Mouse (Mus musculus) MEL (cell line): Measurements from ENCODE around the gene Tspan9. TPM values are rescaled to one million over a fixed set of nuclear protein-coding genes. Genes with fewer than 3 reads are reported as not detected.

Source experiments
- DNase-seq: peaks from one replicate; pipeline ENCODE4 v3.0.0; 2011; ENCODE audit warnings: low read depth, low spot score
- H3K27ac ChIP-seq: 2 replicates; pipeline ENCODE4 v1.5.1; 2012; ENCODE audit warnings: low read depth, mild to moderate bottlenecking, control low read depth, low read length, moderate library complexity; ENCODE audit not compliant: control insufficient read depth
- H3K27me3 ChIP-seq, 2 experiments: fragments of 150-350 bp in 1 of 2; sonication (generic) in 1 of 2; 2 replicates each; pipeline ENCODE4 v1.6.1; 2012; ENCODE audit warnings: low read length in 2 of 2, mild to moderate bottlenecking in 2 of 2, improper control_type of control experiment in 1 of 2, moderate library complexity in 1 of 2; ENCODE audit not compliant: insufficient read depth in 2 of 2, control insufficient read depth in 1 of 2
- H3K36me3 ChIP-seq, 2 experiments: 2 replicates each; pipeline ENCODE4 v1.6.1; 2012 to 2014; ENCODE audit warnings: low read length in 2 of 2, improper control_type of control experiment in 1 of 2, inconsistent platforms in 1 of 2, mild to moderate bottlenecking in 1 of 2; ENCODE audit not compliant: insufficient read depth in 2 of 2, control insufficient read depth in 1 of 2
- H3K4me1 ChIP-seq, 2 experiments: fragments of 150-350 bp in 1 of 2; sonication (generic) in 1 of 2; 2 replicates each; pipeline ENCODE4 v1.6.1; 2012; ENCODE audit warnings: low read length in 2 of 2, improper control_type of control experiment in 1 of 2, mild to moderate bottlenecking in 1 of 2; ENCODE audit not compliant: insufficient read depth in 2 of 2, control insufficient read depth in 1 of 2
- H3K4me3 ChIP-seq, 2 experiments: fragments of 150-350 bp in 1 of 2; sonication (generic) in 1 of 2; 2 replicates each; pipeline ENCODE4 v1.5.1; 2012; ENCODE audit warnings: low read depth in 2 of 2, low read length in 2 of 2, mild to moderate bottlenecking in 2 of 2, moderate library complexity in 2 of 2, control low read depth in 1 of 2, improper control_type of control experiment in 1 of 2; ENCODE audit not compliant: control insufficient read depth in 1 of 2, insufficient read depth in 1 of 2
- H3K79me2 ChIP-seq: 2 replicates; pipeline ENCODE4 v1.6.1; 2012; ENCODE audit warnings: mild to moderate bottlenecking, low read length, moderate library complexity; ENCODE audit not compliant: control insufficient read depth, poor library complexity, insufficient read depth
- H3K9ac ChIP-seq: 2 replicates; pipeline ENCODE4 v1.6.1; 2012; ENCODE audit warnings: low read depth, mild to moderate bottlenecking, control low read depth, low read length, moderate library complexity; ENCODE audit not compliant: control insufficient read depth, poor library complexity, severe bottlenecking
- H3K9me3 ChIP-seq: fragments of 150-350 bp; sonication (generic); replicated peaks from 2 replicates; pipeline ENCODE4 v1.6.1; 2012; ENCODE audit warnings: mild to moderate bottlenecking, low read length, improper control_type of control experiment, moderate library complexity; ENCODE audit not compliant: insufficient read depth
- BHLHE40 ChIP-seq: IDR thresholded peaks from 2 replicates; pipeline ENCODE4 v1.6.1; 2012; ENCODE audit warnings: low read depth, mild to moderate bottlenecking, inconsistent platforms, low read length, improper control_type of control experiment, borderline replicate concordance
- CHD1 ChIP-seq: IDR thresholded peaks from 2 replicates; pipeline ENCODE4 v1.6.1; 2012; ENCODE audit warnings: low read depth, mild to moderate bottlenecking, inconsistent platforms, low read length, improper control_type of control experiment
- CHD2 ChIP-seq: IDR thresholded peaks from 2 replicates; pipeline ENCODE4 v1.6.1; 2011; ENCODE audit warnings: low read length, improper control_type of control experiment
- E2F4 ChIP-seq: IDR thresholded peaks from 2 replicates; pipeline ENCODE4 v1.6.1; 2011; ENCODE audit warnings: low read depth, low read length, improper control_type of control experiment, borderline replicate concordance
- ELF1 ChIP-seq: IDR thresholded peaks from 2 replicates; pipeline ENCODE4 v1.6.1; 2014; ENCODE audit warnings: low read depth, mild to moderate bottlenecking, inconsistent platforms, low read length, improper control_type of control experiment, moderate library complexity
- EP300 ChIP-seq, 2 experiments: IDR thresholded peaks; 2 replicates each; pipeline ENCODE4 v1.6.1; 2011; ENCODE audit warnings: improper control_type of control experiment in 2 of 2, low read length in 2 of 2, low read depth in 1 of 2, mild to moderate bottlenecking in 1 of 2
- ETS1 ChIP-seq: IDR thresholded peaks from 2 replicates; pipeline ENCODE4 v1.6.1; 2012; ENCODE audit warnings: low read depth, mild to moderate bottlenecking, inconsistent platforms, low read length, improper control_type of control experiment, moderate library complexity
- GABPA ChIP-seq: IDR thresholded peaks from 2 replicates; pipeline ENCODE4 v1.6.1; 2012; ENCODE audit warnings: low read depth, mild to moderate bottlenecking, inconsistent platforms, low read length, improper control_type of control experiment, moderate library complexity
- JUND ChIP-seq: IDR thresholded peaks from 2 replicates; pipeline ENCODE4 v1.6.1; 2011; ENCODE audit warnings: low read depth, mild to moderate bottlenecking, improper control_type of control experiment, low read length
- MAX ChIP-seq: IDR thresholded peaks from 2 replicates; pipeline ENCODE4 v1.6.1; 2011; ENCODE audit warnings: low read length, improper control_type of control experiment
- MEF2A ChIP-seq: IDR thresholded peaks from 2 replicates; pipeline ENCODE4 v1.6.1; 2014; ENCODE audit warnings: low read depth, mild to moderate bottlenecking, inconsistent platforms, low read length, improper control_type of control experiment; ENCODE audit not compliant: poor library complexity, insufficient replicate concordance, severe bottlenecking; ENCODE audit errors: extremely low read depth
- MYC ChIP-seq: IDR thresholded peaks from 2 replicates; pipeline ENCODE4 v1.6.1; 2011; ENCODE audit warnings: low read depth, mild to moderate bottlenecking, low read length, improper control_type of control experiment, moderate library complexity
- NELFE ChIP-seq: IDR thresholded peaks from 2 replicates; pipeline ENCODE4 v1.6.1; 2011; ENCODE audit warnings: low read depth, low read length, improper control_type of control experiment
- NRF1 ChIP-seq: IDR thresholded peaks from 2 replicates; pipeline ENCODE4 v1.6.1; 2014; ENCODE audit warnings: low read depth, mild to moderate bottlenecking, inconsistent platforms, low read length, improper control_type of control experiment, moderate library complexity; ENCODE audit not compliant: poor library complexity, insufficient read depth, severe bottlenecking
- POLR2AphosphoS2 ChIP-seq: IDR thresholded peaks from 2 replicates; pipeline ENCODE4 v1.6.1; 2011; ENCODE audit warnings: low read length, improper control_type of control experiment
- POLR2AphosphoS5 ChIP-seq: IDR thresholded peaks from 2 replicates; pipeline ENCODE4 v1.6.1; 2012; ENCODE audit warnings: low read depth, borderline replicate concordance, mild to moderate bottlenecking, inconsistent platforms, low read length, moderate library complexity, mixed read lengths
- RAD21 ChIP-seq: IDR thresholded peaks from 2 replicates; pipeline ENCODE4 v1.6.1; 2011; ENCODE audit warnings: mild to moderate bottlenecking, low read depth, low read length, improper control_type of control experiment
- RCOR1 ChIP-seq: IDR thresholded peaks from 2 replicates; pipeline ENCODE4 v1.6.1; 2012; ENCODE audit warnings: low read depth, mild to moderate bottlenecking, inconsistent platforms, low read length, improper control_type of control experiment
- SIN3A ChIP-seq: IDR thresholded peaks from 2 replicates; pipeline ENCODE4 v1.6.1; 2012; ENCODE audit warnings: low read length, improper control_type of control experiment, inconsistent platforms
- TBP ChIP-seq: IDR thresholded peaks from 2 replicates; pipeline ENCODE4 v1.8.0; 2011; ENCODE audit warnings: low read depth, low read length, improper control_type of control experiment
- TCF12 ChIP-seq: IDR thresholded peaks from 2 replicates; pipeline ENCODE4 v1.6.1; 2014; ENCODE audit warnings: low read depth, mild to moderate bottlenecking, inconsistent platforms, low read length, improper control_type of control experiment, moderate library complexity
- UBTF ChIP-seq: IDR thresholded peaks from 2 replicates; pipeline ENCODE4 v1.6.1; 2012; ENCODE audit warnings: low read depth, mild to moderate bottlenecking, inconsistent platforms, low read length, improper control_type of control experiment, moderate library complexity, borderline replicate concordance; ENCODE audit not compliant: insufficient read depth
- USF1 ChIP-seq: IDR thresholded peaks from 2 replicates; pipeline ENCODE4 v1.6.1; 2014; ENCODE audit warnings: low read depth, mild to moderate bottlenecking, inconsistent platforms, low read length, improper control_type of control experiment, moderate library complexity
- ZC3H11A ChIP-seq: IDR thresholded peaks from 2 replicates; pipeline ENCODE4 v1.6.1; 2012; ENCODE audit warnings: low read depth, mild to moderate bottlenecking, inconsistent platforms, low read length, improper control_type of control experiment
- ZMIZ1 ChIP-seq: IDR thresholded peaks from 2 replicates; pipeline ENCODE4 v1.6.1; 2012; ENCODE audit warnings: low read depth, mild to moderate bottlenecking, inconsistent platforms, low read length, improper control_type of control experiment, moderate library complexity
- ZNF384 ChIP-seq: IDR thresholded peaks from 2 replicates; pipeline ENCODE4 v1.6.1; 2012; ENCODE audit warnings: low read depth, mild to moderate bottlenecking, inconsistent platforms, low read length, improper control_type of control experiment
- polyA plus RNA-seq, 2 experiments: library from polyadenylated mRNA; stranded (reverse) in 1 of 2; unstranded in 1 of 2; fragments of >175 nt in 1 of 2; fragments of >200 nt in 1 of 2; gene quantifications; 2 replicates each; pipeline versions ENCODE4 v1.2.1 to v1.2.4; 2012; ENCODE audit warnings: low replicate concordance in 2 of 2, low read depth in 1 of 2; ENCODE audit not compliant: insufficient read length in 2 of 2, insufficient read depth in 1 of 2, missing spikeins in 1 of 2
- total RNA-seq: library from RNA; depleted of rRNA; stranded (reverse); fragments of 300-350 nt; gene quantifications from 2 replicates; pipeline ENCODE4 v1.2.3, GENCODE M21; 2012

Gene Tspan9
- total and polyA plus RNA-seq, 3 experiments = 0.08 to 3.4 TPM; not detected in 1

DNA sequence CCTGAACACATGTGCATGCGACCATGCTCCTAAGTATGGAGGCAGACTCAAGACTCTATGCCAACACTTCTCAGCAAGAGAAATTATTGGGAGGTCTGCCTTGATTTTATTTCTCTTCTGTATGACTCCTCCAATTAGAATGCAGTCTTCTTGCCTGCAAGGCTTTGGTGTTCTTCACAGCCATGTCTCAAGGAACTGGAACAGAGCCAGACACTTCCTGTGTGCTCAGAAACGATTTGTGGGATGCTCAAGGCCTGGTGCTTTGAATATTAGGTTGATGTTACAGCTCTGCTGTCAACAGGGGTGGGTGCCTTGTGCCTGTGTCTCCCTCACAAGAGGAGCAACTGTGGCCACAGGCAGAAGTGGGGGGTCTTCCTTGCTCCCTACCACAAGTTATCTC, 22.2 kb upstream of the Tspan9 start:
- no peak for DNase-seq
- Histone ChIP-seq H3K79me2 (no peaks in the 10 kb centered on the region), H3K9ac (no peak overlapping the region), H3K4me1 (no peaks in the 10 kb centered on the region), H3K9me3 (no peaks in the 10 kb centered on the region)
- TF ChIP-seq CHD1 (no peak), MAX (no peak), NELFE (no peak), E2F4 (no peak), NRF1 (no peak), ELF1 (no peak), CHD2 (no peak), POLR2AphosphoS5 (no peak), SIN3A (no peak), ZC3H11A (no peak), BHLHE40 (no peak), USF1 (no peak), TCF12 (no peak), TBP (no peak), POLR2AphosphoS2 (no peak), ETS1 (no peak), EP300 (IDR thresholded peaks at IDR 0.05; ENCODE audit: low read depth in 1 of 2, low read length in 2 of 2) (no peak), UBTF (no peak), JUND (no peak), MEF2A (no peak)
- TF ChIP-seq, all 39 proteins: peak for 0
- Histone ChIP-seq H3K27me3 (no peaks in the 10 kb centered on the region; a peak in 1 of 4 replicates), H3K36me3 (no peaks in the 10 kb centered on the region), H3K27ac (no peak overlapping the region), H3K4me3 (no peak overlapping the region)

DNA sequence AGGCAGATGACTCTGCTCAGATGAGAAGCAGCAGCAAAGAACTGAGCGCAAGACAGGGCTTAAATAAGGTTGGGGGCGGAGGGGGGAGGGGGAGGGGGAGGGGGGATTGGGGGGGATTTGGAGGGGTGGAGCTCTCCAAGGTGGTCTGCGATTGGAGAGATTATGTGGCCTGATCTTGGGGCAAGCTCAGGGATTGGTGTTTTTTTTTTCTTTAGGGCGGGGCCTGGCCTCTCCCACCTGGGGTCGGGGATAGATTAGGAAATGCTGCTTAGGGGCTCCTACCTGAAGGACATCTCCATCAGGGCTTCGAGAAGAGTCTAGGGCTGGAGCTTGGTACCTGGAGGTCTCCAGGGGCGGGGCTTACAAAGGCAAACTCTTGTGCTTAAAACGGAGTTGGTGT, 21.2 kb upstream of the Tspan9 start:
- TF ChIP-seq TCF12 = no peak
- no peak for TF ChIP-seq CHD1
- TF ChIP-seq ZMIZ1 = no peak
- no peak for TF ChIP-seq POLR2AphosphoS5
- no peak for TF ChIP-seq MYC
- TF ChIP-seq POLR2AphosphoS2 = no peak
- no peak for TF ChIP-seq ZC3H11A
- no peak for TF ChIP-seq RAD21
- TF ChIP-seq ZNF384 = no peak
- TF ChIP-seq MEF2A = no peak
- TF ChIP-seq UBTF = no peak
- no peak for TF ChIP-seq GABPA
- TF ChIP-seq MAX = no peak
- TF ChIP-seq RCOR1 = no peak
- TF ChIP-seq SIN3A = no peak
- no peak overlapping the region for H3K9ac ChIP-seq
- no peak overlapping the region for H3K27ac ChIP-seq
- H3K4me1 ChIP-seq = no peaks in the 10 kb centered on the region
- H3K27me3 ChIP-seq = no peaks in the 10 kb centered on the region; a peak in 1 of 4 replicates
- H3K79me2 ChIP-seq = no peaks in the 10 kb centered on the region
- H3K9me3 ChIP-seq = no peaks in the 10 kb centered on the region
- no peak for DNase-seq
- no peak overlapping the region for H3K4me3 ChIP-seq
- H3K36me3 ChIP-seq = no peaks in the 10 kb centered on the region
